Mouse (Mus musculus): ENCODE data around the gene Mal. TPM values are rescaled to one million over a fixed set of nuclear protein-coding genes. Genes with fewer than 3 reads are reported as not detected.

The Mal gene
- total RNA-seq, 2 experiments from 2014 or later, result 3.9 to 7.9 TPM

Other genes with a start within 250 kb of the Mal start
- under 1 TPM; 0.39 to 0.49 TPM for gene Gpat2, start 231.5 kb downstream of the Mal start, total RNA-seq (2021)
- 10 to 100 TPM; 15.6 to 18.6 TPM for gene Fahd2a, start 212.1 kb downstream of the Mal start, total RNA-seq (2021)
- gene Kcnip3, start 134.6 kb downstream of the Mal start, total RNA-seq (2021), result 10 to 100 TPM; 61.7 to 67.9 TPM
- gene Prom2, start 115.2 kb downstream of the Mal start, total RNA-seq (2021), result under 1 TPM in 1 of 2 experiments, not detected in 1; 0.11 TPM
- gene Zfp661, start 69.6 kb downstream of the Mal start, total RNA-seq (2021), result 1 to 10 TPM; 8.0 to 9.3 TPM
- gene Mrps5, start 69.5 kb downstream of the Mal start, total RNA-seq (2021), result 10 to 100 TPM; 90.7 to 100.0 TPM
- under 1 TPM; 0.79 to 0.88 TPM for gene Mall, start 73.2 kb upstream of the Mal start, total RNA-seq (2021)
- 10 to 100 TPM; 15.6 to 16.6 TPM for gene Nphp1, start 132.2 kb upstream of the Mal start, total RNA-seq (2021)
- 10 to 100 TPM; 39.5 to 43.4 TPM for gene Mtln, start 135.8 kb upstream of the Mal start, total RNA-seq (2021)
- 1 to 10 TPM; 1.2 to 2.3 TPM for gene Bub1, start 175.2 kb upstream of the Mal start, total RNA-seq (2021)
- gene Acoxl, start 182.2 kb upstream of the Mal start, total RNA-seq (2021), result not detected